ENCODE assay signal across 8 mouse cellular contexts in genomic region chr1:136051013-136051315, GRCm38 (mm10). TPM values are rescaled to one million over a fixed set of nuclear protein-coding genes. Genes with fewer than 3 reads are reported as not detected.
DNase-seq lines count a peak whose midpoint lies in the region; ATAC-seq and TF ChIP-seq lines count a peak whose summit lies in the region.

No protein-coding gene starts in this region.

- TF ChIP-seq EP300 in liver, postnatal 0 days (IDR thresholded peaks at IDR 0.05; ENCODE audit: low read depth) = no peak

- 1% methylated on average over 36 of the region's 36 CpGs for WGBS in kidney, embryonic 14.5 days
- 2% methylated on average over 34 of the region's 36 CpGs for WGBS in liver, postnatal 0 days (ENCODE audit: insufficient replicate concordance)
- under 1% methylated on average over 35 of the region's 36 CpGs for WGBS in neural tube, embryonic 15.5 days

- H3K4me2 ChIP-seq in kidney, embryonic 14.5 days (replicated peaks; ENCODE audit: low read depth, low read length) = peak overlapping the region; percentile 43
- 0 out of 2 replicates have a peak overlapping the region, but pooled peaks have one; percentile 18 for H3K4me2 ChIP-seq in liver, postnatal 0 days (ENCODE audit: low read depth, low read length)
- H3K4me2 ChIP-seq in neural tube, embryonic 15.5 days = peak overlapping the region; percentile 67

- H3K27me3 ChIP-seq in kidney, embryonic 14.5 days (ENCODE audit: control insufficient read depth, insufficient read depth, low read length) = peaks cover 28% of the 10 kb centered on the region
- peaks cover 41% of the 10 kb centered on the region for H3K27me3 ChIP-seq in liver, postnatal 0 days (ENCODE audit: insufficient read depth, low read length)
- peaks cover 51% of the 10 kb centered on the region for H3K27me3 ChIP-seq in neural tube, embryonic 15.5 days (replicated peaks)

- H3K27ac ChIP-seq in kidney, embryonic 14.5 days (ENCODE audit: low read depth, low read length) = no peak overlapping the region
- no peak overlapping the region for H3K27ac ChIP-seq in liver, postnatal 0 days (ENCODE audit: low read depth)
- H3K27ac ChIP-seq in neural tube, embryonic 15.5 days (replicated peaks) = no peak overlapping the region

- H3K9me3 ChIP-seq in kidney, embryonic 14.5 days (ENCODE audit: control insufficient read depth, low read length) = no peaks in the 10 kb centered on the region
- no peaks in the 10 kb centered on the region for H3K9me3 ChIP-seq in liver, postnatal 0 days (ENCODE audit: low read length)
- H3K9me3 ChIP-seq in neural tube, embryonic 15.5 days (replicated peaks) = no peaks in the 10 kb centered on the region

- no peak for DNase-seq in kidney, adult 9 months
- DNase-seq in adrenal gland, postnatal 14 days = peak; percentile 27
- peak; percentile 16 for DNase-seq in heart, postnatal 4 days
- DNase-seq in liver, postnatal 0 days = no peak
- DNase-seq in frontal cortex, postnatal 14 days (ENCODE audit: low spot score in 2 of 2) = no peak
- no peak for DNase-seq in spleen, postnatal 14 days (ENCODE audit: low spot score in 2 of 2)

- peaks cover 5% of the 10 kb centered on the region; the same call in 1 of the 2 replicates for H3K4me1 ChIP-seq in kidney, embryonic 14.5 days (ENCODE audit: control insufficient read depth, insufficient read depth, low read length)
- no peaks in the 10 kb centered on the region for H3K4me1 ChIP-seq in liver, postnatal 0 days (ENCODE audit: insufficient read depth)
- H3K4me1 ChIP-seq in neural tube, embryonic 15.5 days = peaks cover 14% of the 10 kb centered on the region

- no peak; the same call in 1 of the 2 replicates for ATAC-seq in kidney, embryonic 14.5 days (ENCODE audit: low FRiP score, low TSS enrichment)
- ATAC-seq in liver, postnatal 0 days = no peak
- peak; percentile 59; the same call in 1 of the 2 replicates for ATAC-seq in neural tube, embryonic 15.5 days (ENCODE audit: low FRiP score)

- no peak for TF ChIP-seq CTCF in liver, postnatal 0 days (IDR thresholded peaks at IDR 0.05; ENCODE audit: low read depth)

- peak overlapping the region; percentile 23 for H3K4me3 ChIP-seq in kidney, embryonic 14.5 days (ENCODE audit: low read length)
- no peak overlapping the region; the same call in 1 of the 2 replicates for H3K4me3 ChIP-seq in liver, postnatal 0 days (ENCODE audit: low read depth, low read length)
- peak overlapping the region; percentile 40 for H3K4me3 ChIP-seq in neural tube, embryonic 15.5 days (replicated peaks)

- H3K9ac ChIP-seq in kidney, embryonic 14.5 days (ENCODE audit: low read depth, low read length) = no peak overlapping the region
- H3K9ac ChIP-seq in liver, postnatal 0 days (replicated peaks) = 0 out of 2 replicates have a peak overlapping the region, but pooled peaks have one; percentile 7
- H3K9ac ChIP-seq in neural tube, embryonic 15.5 days (replicated peaks) = peak overlapping the region; percentile 40; the same call in 1 of the 2 replicates

- H3K36me3 ChIP-seq in kidney, embryonic 14.5 days (ENCODE audit: control insufficient read depth, insufficient read depth, low read length) = no peaks in the 10 kb centered on the region
- no peaks in the 10 kb centered on the region for H3K36me3 ChIP-seq in liver, postnatal 0 days (replicated peaks; ENCODE audit: insufficient read depth, low read length)
- no peaks in the 10 kb centered on the region for H3K36me3 ChIP-seq in neural tube, embryonic 15.5 days

RNA-seq across cellular contexts. Expression of gene Ascl5, which starts 0.4 kb away (rescaled TPM):
- not detected in 2 replicates for polyA plus RNA-seq in kidney, embryonic 14.5 days (2014; fragmentation: Nextera tagmentation; extraction: Ambion mirVana)
- not detected in 2 replicates for total RNA-seq in adrenal gland, postnatal 14 days (2021)
- not detected for total RNA-seq in heart, postnatal 4 days (2021)
- not detected in 2 replicates for polyA plus RNA-seq in liver, postnatal 0 days (2015; fragmentation: Nextera tagmentation; extraction: Ambion mirVana)
- polyA plus RNA-seq in neural tube, embryonic 15.5 days (2015; fragmentation: Nextera tagmentation; extraction: Ambion mirVana) = not detected in 2 replicates

RNA-seq across cellular contexts. Expression of gene Cacna1s, which starts 1.6 kb away (rescaled TPM):
- polyA plus RNA-seq in kidney, embryonic 14.5 days (2014; fragmentation: Nextera tagmentation; extraction: Ambion mirVana) = not detected in 2 replicates
- total RNA-seq in adrenal gland, postnatal 14 days (2021) = 0.26 and 0.30 TPM in 2 replicates
- 1 to 10 TPM; 1.2 to 1.8 TPM for total RNA-seq in heart, postnatal 4 days (2021)
- polyA plus RNA-seq in liver, postnatal 0 days (2015; fragmentation: Nextera tagmentation; extraction: Ambion mirVana) = 0.37 TPM in 1 of 2 replicates, not detected in the other
- polyA plus RNA-seq in neural tube, embryonic 15.5 days (2015; fragmentation: Nextera tagmentation; extraction: Ambion mirVana) = 0.75 and 1.1 TPM in 2 replicates

RNA-seq across cellular contexts. Expression of gene Tmem9, which starts 43.0 kb away (rescaled TPM):
- polyA plus RNA-seq in kidney, embryonic 14.5 days (2014; fragmentation: Nextera tagmentation; extraction: Ambion mirVana) = 123 and 230 TPM in 2 replicates
- total RNA-seq in adrenal gland, postnatal 14 days (2021) = 33.9 and 35.7 TPM in 2 replicates
- 10 to 100 TPM; 30.0 to 33.5 TPM for total RNA-seq in heart, postnatal 4 days (2021)
- polyA plus RNA-seq in liver, postnatal 0 days (2015; fragmentation: Nextera tagmentation; extraction: Ambion mirVana) = 56.4 and 57.4 TPM in 2 replicates
- polyA plus RNA-seq in neural tube, embryonic 15.5 days (2015; fragmentation: Nextera tagmentation; extraction: Ambion mirVana) = 188 and 194 TPM in 2 replicates

RNA-seq across cellular contexts. Expression of gene Igfn1, which starts 44.8 kb away (rescaled TPM):
- polyA plus RNA-seq in kidney, embryonic 14.5 days (2014; fragmentation: Nextera tagmentation; extraction: Ambion mirVana) = not detected in 2 replicates
- 0.08 TPM in 1 of 2 replicates, not detected in the other for total RNA-seq in adrenal gland, postnatal 14 days (2021)
- under 1 TPM in 1 of 2 experiments, not detected in 1; 0.14 TPM for total RNA-seq in heart, postnatal 4 days (2021)
- polyA plus RNA-seq in liver, postnatal 0 days (2015; fragmentation: Nextera tagmentation; extraction: Ambion mirVana) = not detected in 2 replicates
- not detected in 2 replicates for polyA plus RNA-seq in neural tube, embryonic 15.5 days (2015; fragmentation: Nextera tagmentation; extraction: Ambion mirVana)

Comparison
In these comparisons a context has a peak if more than half of its experiments do, and no peak if none do; other contexts are left out.
1. DNase-seq: peak in adrenal gland, postnatal 14 days (single experiment) and heart, postnatal 4 days (single experiment); none in kidney, adult 9 months (single experiment), liver, postnatal 0 days (single experiment), frontal cortex, postnatal 14 days (0 of 2) and spleen, postnatal 14 days (0 of 2).
2. Peak in every context shown above with its lines, with median percentiles within 50 percentile points of each other: H3K4me2 ChIP-seq.